Mouse (Mus musculus): ENCODE data around the gene Doc2a. TPM values are rescaled to one million over a fixed set of nuclear protein-coding genes. Genes with fewer than 3 reads are reported as not detected.
A peak's percentile ranks its signal among the peaks of the same experiment; 100 is the strongest.

The Doc2a gene
- 0.15 and 0.24 TPM in 2 replicates for polyA plus RNA-seq (2016; fragmentation: Nextera tagmentation; extraction: Ambion mirVana)

- Histone ChIP-seq H3K4me2 (peak within 1 kb of the TSS; percentile 75), H3K9me3 (replicated peaks) (no peaks in the 10 kb centered on the region), H3K4me3 (peak within 1 kb of the TSS; percentile 49), H3K27ac (no peak within 1 kb of the TSS), H3K27me3 (replicated peaks) (peaks cover 79% of the 10 kb centered on the region), H3K4me1 (peaks cover 14% of the 10 kb centered on the region; the same call in 1 of the 2 replicates), H3K9ac (peak within 1 kb of the TSS; percentile 38), H3K36me3 (peaks cover 6% of the 10 kb centered on the region)
- WGBS (ENCODE audit: insufficient replicate concordance) = 32% methylated on average over 4 of the region's 4 CpGs
- no peak for ATAC-seq
Observed at GRCm38 (mm10) chr7:126847116-126847420, at the start of gene Doc2a. Gene Doc2a (plus strand): TSS chr7:126847416.

GRCm38 (mm10) chr7:126798127-126799049 is 48.8 kb upstream of the Doc2a start:
- H3K4me1 ChIP-seq = peaks cover 88% of the 10 kb centered on the region
- peak overlapping the region; percentile 77 for H3K4me3 ChIP-seq
- ATAC-seq = peak; percentile 36
- peak overlapping the region; percentile 91 for H3K4me2 ChIP-seq
- H3K9me3 ChIP-seq (replicated peaks) = no peaks in the 10 kb centered on the region
- peaks cover 41% of the 10 kb centered on the region for H3K36me3 ChIP-seq
- H3K27me3 ChIP-seq (replicated peaks) = no peaks in the 10 kb centered on the region
- peak overlapping the region; percentile 85 for H3K9ac ChIP-seq
- H3K27ac ChIP-seq = peak overlapping the region; percentile 93
- WGBS (ENCODE audit: insufficient replicate concordance) = 1% methylated on average over 40 of the region's 40 CpGs

- H3K4me2 ChIP-seq = peak overlapping the region; percentile 91
- peak; percentile 93 for ATAC-seq
- peak overlapping the region; percentile 77 for H3K4me3 ChIP-seq
- H3K27ac ChIP-seq = peak overlapping the region; percentile 93
- no peaks in the 10 kb centered on the region for H3K9me3 ChIP-seq (replicated peaks)
- no peaks in the 10 kb centered on the region for H3K27me3 ChIP-seq (replicated peaks)
- WGBS (ENCODE audit: insufficient replicate concordance) = under 1% methylated on average over 36 of the region's 36 CpGs
- H3K36me3 ChIP-seq = peaks cover 36% of the 10 kb centered on the region
- H3K4me1 ChIP-seq = peaks cover 88% of the 10 kb centered on the region
- peak overlapping the region; percentile 85 for H3K9ac ChIP-seq
Observed at GRCm38 (mm10) chr7:126799050-126799467, 48.2 kb upstream of the Doc2a start.

- no peaks in the 10 kb centered on the region for H3K9me3 ChIP-seq (replicated peaks)
- 2% methylated on average over 38 of the region's 38 CpGs for WGBS (ENCODE audit: insufficient replicate concordance)
- H3K4me3 ChIP-seq = peak overlapping the region; percentile 77
- peaks cover 31% of the 10 kb centered on the region for H3K36me3 ChIP-seq
- peaks cover 86% of the 10 kb centered on the region for H3K4me1 ChIP-seq
- H3K4me2 ChIP-seq = peak overlapping the region; percentile 91
- H3K27me3 ChIP-seq (replicated peaks) = no peaks in the 10 kb centered on the region
- peak overlapping the region; percentile 85 for H3K9ac ChIP-seq
- H3K27ac ChIP-seq = peak overlapping the region; percentile 93
- peak; percentile 79 for ATAC-seq
Observed at GRCm38 (mm10) chr7:126799468-126800268, 47.5 kb upstream of the Doc2a start.

GRCm38 (mm10) chr7:126800269-126801056 is 46.8 kb upstream of the Doc2a start:
- Histone ChIP-seq H3K36me3 (peaks cover 23% of the 10 kb centered on the region), H3K9ac (peak overlapping the region; percentile 85), H3K4me1 (peaks cover 78% of the 10 kb centered on the region), H3K4me2 (peak overlapping the region; percentile 91), H3K4me3 (peak overlapping the region; percentile 77), H3K9me3 (replicated peaks) (no peaks in the 10 kb centered on the region), H3K27ac (peak overlapping the region; percentile 93), H3K27me3 (replicated peaks) (no peaks in the 10 kb centered on the region)
- WGBS (ENCODE audit: insufficient replicate concordance) = 57% methylated on average over 5 of the region's 5 CpGs
- ATAC-seq = no peak

- no peaks in the 10 kb centered on the region for H3K27me3 ChIP-seq (replicated peaks)
- H3K4me1 ChIP-seq = peaks cover 72% of the 10 kb centered on the region
- peak overlapping the region; percentile 85; the same call in 1 of the 2 replicates for H3K9ac ChIP-seq
- peaks cover 17% of the 10 kb centered on the region for H3K36me3 ChIP-seq
- no peak overlapping the region for H3K4me2 ChIP-seq
- WGBS (ENCODE audit: insufficient replicate concordance) = 92% methylated on average over 16 of the region's 16 CpGs
- no peak for ATAC-seq
- H3K4me3 ChIP-seq = no peak overlapping the region
- H3K9me3 ChIP-seq (replicated peaks) = no peaks in the 10 kb centered on the region
- no peak overlapping the region for H3K27ac ChIP-seq
Observed at GRCm38 (mm10) chr7:126801057-126801422, 46.2 kb upstream of the Doc2a start.

GRCm38 (mm10) chr7:126802134-126802889 is 44.9 kb upstream of the Doc2a start:
- H3K27ac ChIP-seq = no peak overlapping the region
- peaks cover 65% of the 10 kb centered on the region for H3K4me1 ChIP-seq
- peaks cover 4% of the 10 kb centered on the region for H3K36me3 ChIP-seq
- H3K9me3 ChIP-seq (replicated peaks) = no peaks in the 10 kb centered on the region
- ATAC-seq = no peak
- H3K4me3 ChIP-seq = no peak overlapping the region
- no peak overlapping the region for H3K9ac ChIP-seq
- H3K27me3 ChIP-seq (replicated peaks) = no peaks in the 10 kb centered on the region
- 69% methylated on average over 11 of the region's 11 CpGs for WGBS (ENCODE audit: insufficient replicate concordance)
- H3K4me2 ChIP-seq = no peak overlapping the region

GRCm38 (mm10) chr7:126803181-126803580 is 44.0 kb upstream of the Doc2a start:
- Histone ChIP-seq H3K4me3 (no peak overlapping the region), H3K4me1 (peaks cover 65% of the 10 kb centered on the region), H3K27ac (no peak overlapping the region), H3K4me2 (no peak overlapping the region), H3K9ac (no peak overlapping the region), H3K36me3 (no peaks in the 10 kb centered on the region; the same call in 1 of the 2 replicates), H3K9me3 (replicated peaks) (no peaks in the 10 kb centered on the region), H3K27me3 (replicated peaks) (no peaks in the 10 kb centered on the region)
- WGBS (ENCODE audit: insufficient replicate concordance) = 37% methylated on average over 6 of the region's 6 CpGs
- ATAC-seq = no peak

- ATAC-seq = no peak
- no peaks in the 10 kb centered on the region for H3K27me3 ChIP-seq (replicated peaks)
- no peak overlapping the region for H3K27ac ChIP-seq
- H3K4me2 ChIP-seq = no peak overlapping the region
- H3K9ac ChIP-seq = no peak overlapping the region
- H3K9me3 ChIP-seq (replicated peaks) = no peaks in the 10 kb centered on the region
- H3K4me1 ChIP-seq = peaks cover 67% of the 10 kb centered on the region
- H3K4me3 ChIP-seq = no peak overlapping the region
- H3K36me3 ChIP-seq = no peaks in the 10 kb centered on the region; the same call in 1 of the 2 replicates
Observed at GRCm38 (mm10) chr7:126803751-126804150, 43.5 kb upstream of the Doc2a start.

GRCm38 (mm10) chr7:126806956-126807355 is 40.3 kb upstream of the Doc2a start:
- 80% methylated on average over 6 of the region's 6 CpGs for WGBS (ENCODE audit: insufficient replicate concordance)
- no peak for ATAC-seq
- H3K9ac ChIP-seq = no peak overlapping the region
- H3K9me3 ChIP-seq (replicated peaks) = no peaks in the 10 kb centered on the region
- no peak overlapping the region for H3K4me3 ChIP-seq
- no peaks in the 10 kb centered on the region for H3K27me3 ChIP-seq (replicated peaks)
- H3K4me1 ChIP-seq = peaks cover 60% of the 10 kb centered on the region
- no peak overlapping the region for H3K27ac ChIP-seq
- no peak overlapping the region for H3K4me2 ChIP-seq
- no peaks in the 10 kb centered on the region; the same call in 1 of the 2 replicates for H3K36me3 ChIP-seq

- no peak overlapping the region for H3K4me3 ChIP-seq
- H3K36me3 ChIP-seq = no peaks in the 10 kb centered on the region; the same call in 1 of the 2 replicates
- WGBS (ENCODE audit: insufficient replicate concordance) = 70% methylated on average over 4 of the region's 4 CpGs
- H3K27me3 ChIP-seq (replicated peaks) = no peaks in the 10 kb centered on the region
- no peak for ATAC-seq
- peaks cover 56% of the 10 kb centered on the region for H3K4me1 ChIP-seq
- H3K9ac ChIP-seq = no peak overlapping the region
- no peaks in the 10 kb centered on the region for H3K9me3 ChIP-seq (replicated peaks)
- peak overlapping the region; percentile 92; the same call in 1 of the 2 replicates for H3K4me2 ChIP-seq
- peak overlapping the region; percentile 7; the same call in 1 of the 2 replicates for H3K27ac ChIP-seq
Observed at GRCm38 (mm10) chr7:126807405-126807804, 39.8 kb upstream of the Doc2a start.
